Mouse (Mus musculus) C3H10T1/2 (cell line): ENCODE results near the gene Tspoap1. TPM values are rescaled to one million over a fixed set of nuclear protein-coding genes. Genes with fewer than 3 reads are reported as not detected.

Experiments used
- polyA plus RNA-seq, 2 experiments: library from polyadenylated mRNA; unstranded; fragments of >200 nt; fragmentation: generic; extraction: Trizol; gene quantifications; one replicate each; pipeline ENCODE4 v1.2.1; 2012; ENCODE audit warnings: missing spikeins in 2 of 2

Tspoap1 gene
- under 1 TPM in 1 of 2 experiments, not detected in 1; 0.01 TPM for polyA plus RNA-seq

DNA sequence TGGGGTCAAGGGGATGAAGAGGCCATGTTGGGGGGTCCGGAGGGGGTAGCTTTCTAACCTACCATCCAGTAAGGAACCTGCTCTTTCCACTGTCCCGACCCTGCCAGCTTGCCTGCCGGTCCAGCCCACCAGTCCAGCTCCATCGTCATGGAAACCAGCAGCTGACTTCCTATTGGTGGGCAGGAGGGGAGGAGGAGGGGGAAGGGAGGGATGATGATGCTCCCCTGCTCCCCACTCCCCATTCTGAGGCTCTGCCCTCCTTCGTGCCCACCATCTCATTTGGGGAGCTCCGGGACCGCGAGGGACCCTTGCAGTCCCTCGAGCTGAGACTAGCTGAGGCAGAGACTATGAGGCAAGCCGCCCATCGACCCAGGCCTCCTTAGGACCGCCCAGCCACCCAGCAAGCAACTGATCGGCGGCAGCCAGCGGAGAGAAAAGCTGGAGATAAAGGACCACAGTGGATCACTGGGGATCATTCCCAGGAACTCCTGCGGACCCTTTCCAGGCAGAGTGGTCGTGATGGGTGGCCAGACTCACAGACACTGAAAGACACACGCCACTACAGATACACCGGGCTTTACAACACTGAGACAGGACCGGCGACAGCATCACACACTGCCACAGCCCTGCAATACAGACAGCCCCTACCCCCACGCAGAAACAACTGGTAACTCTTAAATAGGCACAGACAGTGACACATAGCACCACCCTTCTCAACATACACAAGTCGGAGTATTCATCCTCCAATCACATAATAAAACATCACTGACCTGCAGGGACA is at the start of gene Tspoap1:
Tspoap1 (plus strand) TSS at position 241 of the 781 bp plus-strand sequence.

DNA sequence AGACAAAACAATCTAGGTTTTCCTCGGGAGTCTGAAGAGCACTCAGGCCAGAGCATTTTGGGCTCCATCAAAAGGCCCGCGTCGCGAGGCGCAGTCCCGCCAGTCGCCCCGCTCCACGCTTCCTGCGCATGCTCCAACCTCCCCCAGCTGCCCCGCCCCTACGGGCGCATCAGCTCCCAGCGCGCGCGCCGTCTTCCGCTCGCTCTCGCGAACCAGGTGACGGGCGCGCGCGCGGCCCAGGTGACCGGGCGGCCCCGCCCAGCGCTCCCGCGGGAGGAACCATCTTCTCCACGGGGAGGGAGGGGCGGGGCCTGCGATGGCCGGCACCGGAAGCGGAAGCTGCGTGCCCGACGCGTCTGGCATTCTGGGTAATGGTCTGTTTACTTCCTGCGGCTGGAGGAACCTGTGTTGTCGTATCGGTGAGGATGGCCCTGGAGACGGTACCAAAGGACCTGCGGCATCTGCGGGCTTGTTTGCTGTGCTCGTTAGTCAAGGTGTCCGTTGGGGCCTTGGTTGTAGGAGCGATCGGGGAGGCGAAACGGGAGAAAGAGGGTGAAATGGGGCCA is 23.1 kb upstream of the Tspoap1 start, which contains the start of gene Supt4a:
Supt4a (plus strand) TSS at position 378 of the 566 bp plus-strand sequence.

DNA sequence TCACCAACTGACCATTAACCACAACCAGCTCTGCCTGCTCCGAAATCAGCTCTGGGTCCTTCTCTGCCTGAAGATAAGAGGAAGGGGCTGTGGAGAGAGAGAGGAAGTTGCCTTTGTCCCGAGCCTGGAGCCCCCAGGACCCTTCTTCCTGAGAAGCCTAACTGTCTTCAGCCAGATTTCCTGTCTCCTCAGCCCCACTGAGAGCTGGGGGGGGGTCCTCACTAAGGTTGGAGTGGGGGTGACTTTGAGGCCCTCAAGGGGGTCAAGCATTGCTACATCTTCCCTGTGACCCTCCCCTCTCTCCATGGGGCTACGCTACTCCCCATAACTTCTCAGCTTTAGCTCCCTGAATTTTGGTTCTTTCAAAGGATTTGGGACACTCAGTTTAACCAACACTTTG is 33.1 kb downstream of the Tspoap1 start, which contains the start of gene Mpo:
Mpo (plus strand) TSS at position 122 of the 400 bp plus-strand sequence.

DNA sequence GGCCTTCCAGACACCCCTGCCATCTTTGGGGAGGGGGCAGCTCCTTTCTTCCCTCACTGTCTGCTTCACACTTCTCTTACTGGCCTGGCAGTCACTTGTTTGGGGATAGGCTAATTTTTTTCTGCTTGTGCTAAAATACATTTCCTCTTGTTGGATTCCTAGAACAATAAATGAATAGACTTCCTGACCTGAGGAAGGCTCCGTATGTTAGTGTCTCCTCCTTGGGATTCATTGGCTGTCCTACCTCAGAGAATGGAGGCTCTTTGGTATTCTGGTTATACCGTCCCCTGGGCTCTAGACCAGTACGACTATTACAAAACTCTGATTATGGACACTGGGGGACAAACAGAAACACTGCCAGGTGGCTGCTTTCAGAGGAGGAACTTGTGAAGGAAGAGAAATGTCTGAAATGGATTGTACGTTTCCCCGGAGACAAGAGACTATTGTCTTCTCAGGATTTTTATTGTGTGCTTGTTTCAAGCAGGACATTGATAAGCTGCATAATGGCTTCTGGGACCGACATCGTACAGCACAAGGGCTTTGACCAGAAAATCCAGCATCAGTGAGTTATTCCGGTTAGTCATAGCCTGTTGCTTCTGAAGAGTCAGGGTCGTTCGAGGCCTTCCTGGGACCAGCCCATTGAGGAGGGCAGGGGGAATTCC is 68.0 kb downstream of the Tspoap1 start, which contains the start of gene Lpo:
Lpo (minus strand) TSS at position 51 of the 662 bp plus-strand sequence.

Other genes with a start within 250 kb of the Tspoap1 start
- not detected for gene Gm11492, start 193.9 kb upstream of the Tspoap1 start, polyA plus RNA-seq
- under 1 TPM; 0.15 to 0.27 TPM for gene Sept4, start 191.6 kb upstream of the Tspoap1 start, polyA plus RNA-seq
- 10 to 100 TPM in 1 of 2 experiments, 1 to 10 TPM in 1; 8.8 to 21.6 TPM for gene Mtmr4, start 168.4 kb upstream of the Tspoap1 start, polyA plus RNA-seq
- gene Hsf5, start 143.4 kb upstream of the Tspoap1 start, polyA plus RNA-seq = under 1 TPM in 1 of 2 experiments, not detected in 1; 0.07 TPM
- gene Rnf43, start 97.8 kb upstream of the Tspoap1 start, polyA plus RNA-seq = under 1 TPM in 1 of 2 experiments, not detected in 1; 0.01 TPM
- gene Supt4a, start 23.0 kb upstream of the Tspoap1 start, polyA plus RNA-seq = 100 to 1,000 TPM; 223 to 408 TPM
- not detected for gene Mpo, start 33.0 kb downstream of the Tspoap1 start, polyA plus RNA-seq
- not detected for gene Lpo, start 67.7 kb downstream of the Tspoap1 start, polyA plus RNA-seq
- gene Mks1, start 92.7 kb downstream of the Tspoap1 start, polyA plus RNA-seq = 1 to 10 TPM; 1.7 to 7.9 TPM
- not detected for gene Epx, start 115.0 kb downstream of the Tspoap1 start, polyA plus RNA-seq
- not detected for gene Olfr462, start 131.7 kb downstream of the Tspoap1 start, polyA plus RNA-seq
- gene Olfr463, start 136.8 kb downstream of the Tspoap1 start, polyA plus RNA-seq = not detected
- not detected for gene Olfr464, start 160.4 kb downstream of the Tspoap1 start, polyA plus RNA-seq
- 100 to 1,000 TPM in 1 of 2 experiments, 10 to 100 TPM in 1; 65.7 to 140 TPM for gene Dynll2, start 227.0 kb downstream of the Tspoap1 start, polyA plus RNA-seq